Mouse (Mus musculus): Measurements from ENCODE around the gene Dbx2.

Dbx2 gene

DNA sequence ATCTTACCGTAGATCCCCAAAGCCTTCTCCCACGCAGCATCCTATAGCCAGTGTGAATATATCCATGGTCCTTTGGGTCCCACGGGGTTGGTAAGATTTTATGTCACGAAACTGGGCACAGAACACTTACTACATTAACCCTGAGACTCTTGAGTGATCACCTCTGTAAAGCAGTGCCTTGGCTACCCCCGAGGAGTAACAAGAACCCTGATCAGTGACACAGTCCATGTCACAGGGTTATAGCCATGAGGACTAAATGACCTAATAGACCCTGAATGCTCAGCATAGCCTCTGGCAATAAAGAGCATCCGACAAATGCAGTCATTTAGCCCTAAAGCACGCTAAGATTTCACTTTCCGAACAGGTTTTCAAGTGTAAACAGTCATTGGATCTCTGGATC lies 33.0 kb downstream of the Dbx2 start:
- DNase-seq (ENCODE audit: low spot score in 2 of 2), result no peak

DNA sequence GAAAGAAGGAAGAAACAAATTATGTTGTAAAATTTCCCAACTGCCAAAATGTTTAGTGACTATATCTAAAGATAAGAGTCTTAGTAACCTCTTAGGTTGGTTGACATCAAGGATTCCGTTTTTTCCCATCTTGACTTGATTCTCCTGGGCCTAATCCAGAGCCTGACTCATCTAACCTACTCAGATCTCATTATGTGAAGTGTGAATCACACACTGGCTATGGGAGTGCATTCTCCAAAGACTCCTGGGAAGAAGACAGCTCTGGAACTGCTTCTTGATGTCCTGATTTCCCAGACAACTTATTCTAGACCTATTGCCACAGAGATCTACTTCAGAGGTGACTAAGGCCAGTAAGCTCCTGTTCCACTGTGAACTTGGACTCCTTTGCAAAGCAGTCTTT lies 43.2 kb downstream of the Dbx2 start:
- no peak for DNase-seq (ENCODE audit: low spot score in 2 of 2)

DNA sequence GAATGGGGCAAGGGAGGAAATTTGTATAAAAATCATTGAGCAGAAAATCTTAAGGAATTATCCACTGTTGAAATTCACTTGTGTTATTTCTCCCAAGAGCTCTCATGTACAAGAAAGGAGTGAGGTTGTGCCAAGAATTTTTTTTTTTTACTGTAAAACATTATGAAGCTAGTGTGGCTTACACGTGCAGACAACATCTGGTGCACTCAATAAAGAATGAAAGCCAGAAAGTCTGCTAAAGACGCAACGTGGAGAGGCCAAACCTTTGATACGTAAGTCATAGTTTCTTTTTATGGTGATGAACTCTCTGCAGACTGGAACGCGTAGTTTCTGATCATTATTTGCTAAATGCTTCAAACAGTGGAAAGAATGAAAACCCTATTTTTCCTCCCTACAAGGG lies 54.6 kb downstream of the Dbx2 start:
- DNase-seq (ENCODE audit: low spot score in 2 of 2), result no peak

DNA sequence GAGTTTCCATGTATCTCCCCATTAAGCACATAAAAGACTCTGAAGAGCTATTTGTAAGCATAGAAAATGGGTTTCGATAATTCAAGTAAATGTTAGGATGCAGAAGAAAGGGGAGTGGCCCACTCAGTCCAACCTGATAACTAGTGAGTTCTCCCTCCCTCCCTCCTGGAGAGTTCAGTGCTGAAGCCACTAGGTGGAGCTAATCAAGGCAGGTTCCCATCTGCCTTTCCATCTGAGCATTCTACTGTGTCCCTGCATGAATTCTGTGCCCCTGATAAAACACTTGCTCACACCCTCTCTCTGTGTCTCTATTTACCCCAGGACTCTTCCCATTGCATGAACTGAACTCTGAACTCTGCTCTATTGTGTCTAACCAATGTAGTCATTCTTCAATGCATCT lies 57.1 kb downstream of the Dbx2 start:
- DNase-seq (ENCODE audit: low spot score in 2 of 2), result no peak

DNA sequence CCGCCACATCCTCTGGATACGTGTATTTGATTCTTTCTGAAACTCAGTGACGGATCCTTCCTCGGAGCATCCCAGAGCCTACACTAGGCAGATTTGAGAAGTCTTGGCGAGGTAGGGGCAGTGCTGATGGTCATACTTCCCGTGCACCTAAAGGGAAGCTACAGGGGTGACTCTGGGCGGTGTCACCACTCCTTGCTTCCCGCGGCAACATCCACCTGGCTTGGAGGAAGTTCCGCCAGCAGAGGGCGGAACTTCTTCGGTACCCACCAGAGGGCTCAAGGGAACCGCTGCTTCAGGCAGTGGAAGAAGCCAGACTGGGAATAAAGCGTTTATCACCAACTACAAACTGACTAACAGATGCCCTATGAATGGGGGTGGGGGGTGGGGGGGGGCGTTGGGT lies 68.9 kb downstream of the Dbx2 start:
- DNase-seq (ENCODE audit: low spot score in 2 of 2), result no peak

DNA sequence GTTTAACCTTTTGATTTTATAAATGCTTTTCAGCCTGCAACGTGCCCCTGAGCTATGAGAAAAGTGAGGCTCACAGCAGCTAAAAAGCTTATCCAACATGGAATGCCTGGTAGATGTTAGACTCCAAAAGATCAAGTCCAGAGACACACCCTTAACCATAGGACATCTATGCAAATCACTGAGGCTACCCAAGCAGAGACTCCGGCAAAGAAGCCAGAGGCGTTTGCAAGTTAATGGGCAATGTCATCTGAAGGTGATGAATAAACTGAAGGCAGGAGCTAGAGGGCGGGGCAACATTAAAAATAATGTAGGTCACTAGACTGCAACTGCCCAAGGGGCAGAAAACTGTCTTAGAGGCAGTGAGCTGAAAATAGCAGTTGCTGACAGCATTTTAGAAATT lies 70.9 kb downstream of the Dbx2 start:
- DNase-seq (ENCODE audit: low spot score in 2 of 2), result no peak

DNA sequence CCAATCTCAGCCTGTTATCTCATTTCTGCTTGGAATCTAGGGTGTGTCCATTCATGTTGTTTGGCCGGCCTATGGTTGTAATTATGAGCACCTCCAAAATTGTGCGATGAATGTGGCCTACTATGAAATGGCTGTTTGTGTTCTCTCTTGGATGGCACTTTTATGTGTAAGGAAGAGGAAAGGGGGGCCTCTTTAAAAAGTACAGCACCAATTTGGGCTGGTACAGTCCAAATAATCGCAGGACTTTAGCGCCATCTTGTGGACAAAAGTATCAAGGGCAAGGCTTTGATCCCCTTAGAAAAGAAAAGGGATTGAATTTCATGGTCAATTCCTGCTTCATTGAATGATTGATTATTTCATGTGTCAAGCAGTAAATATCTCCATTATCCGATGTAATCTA lies 81.1 kb downstream of the Dbx2 start:
- peak in 1 of 2 experiments; percentile 23 for DNase-seq (ENCODE audit: low spot score in 2 of 2)
